Mouse (Mus musculus): ENCODE results near the gene Atad3a. TPM values are rescaled to one million over a fixed set of nuclear protein-coding genes. Genes with fewer than 3 reads are reported as not detected.
"Not testable (repeated sequence)": the region's sequence is repeated elsewhere in the genome, so short reads cannot be mapped to it uniquely, and the experiment has no call there.

Gene Atad3a
- polyA plus RNA-seq, 1 experiment from 2014 or later: 77.4 TPM

GRCm38 (mm10) chr4:155746575-155747490 is 14.1 kb downstream of the Atad3a start:
- Histone ChIP-seq H3K4me3 (replicated peaks; ENCODE audit: low read depth, low read length) (no peak overlapping the region), H3K9me3 (ENCODE audit: control insufficient read depth, low read length) (no peaks in the 10 kb centered on the region), H3K36me3 (ENCODE audit: control insufficient read depth, insufficient read depth, low read length) (peaks cover 97% of the 10 kb centered on the region), H3K4me1 (ENCODE audit: control insufficient read depth, insufficient read depth, low read length) (no peaks in the 10 kb centered on the region), H3K27ac (replicated peaks; ENCODE audit: low read depth, low read length) (no peak overlapping the region), H3K9ac (replicated peaks; ENCODE audit: low read length) (no peak overlapping the region), H3K27me3 (ENCODE audit: control insufficient read depth, insufficient read depth, low read length) (no peaks in the 10 kb centered on the region), H3K4me2 (ENCODE audit: low read length) (no peak overlapping the region)
- no peak for ATAC-seq (ENCODE audit: low FRiP score, low TSS enrichment)
- DNase-seq: no peak
- WGBS: 87% methylated on average over 17 of the region's 17 CpGs

GRCm38 (mm10) chr4:155746036-155746548 is 14.8 kb downstream of the Atad3a start:
- Histone ChIP-seq H3K4me3 (replicated peaks; ENCODE audit: low read depth, low read length) (no peak overlapping the region), H3K36me3 (ENCODE audit: control insufficient read depth, insufficient read depth, low read length) (peaks cover 97% of the 10 kb centered on the region), H3K4me1 (ENCODE audit: control insufficient read depth, insufficient read depth, low read length) (no peaks in the 10 kb centered on the region), H3K9ac (replicated peaks; ENCODE audit: low read length) (no peak overlapping the region), H3K9me3 (ENCODE audit: control insufficient read depth, low read length) (no peaks in the 10 kb centered on the region), H3K4me2 (ENCODE audit: low read length) (no peak overlapping the region), H3K27ac (replicated peaks; ENCODE audit: low read depth, low read length) (no peak overlapping the region), H3K27me3 (ENCODE audit: control insufficient read depth, insufficient read depth, low read length) (no peaks in the 10 kb centered on the region)
- no peak for DNase-seq
- 89% methylated on average over 8 of the region's 8 CpGs for WGBS
- ATAC-seq (ENCODE audit: low FRiP score, low TSS enrichment): no peak

- Histone ChIP-seq H3K36me3 (ENCODE audit: control insufficient read depth, insufficient read depth, low read length) (peaks cover 97% of the 10 kb centered on the region), H3K9ac (replicated peaks; ENCODE audit: low read length) (no peak overlapping the region), H3K27ac (replicated peaks; ENCODE audit: low read depth, low read length) (no peak overlapping the region), H3K4me2 (ENCODE audit: low read length) (no peak overlapping the region), H3K4me3 (replicated peaks; ENCODE audit: low read depth, low read length) (no peak overlapping the region), H3K9me3 (ENCODE audit: control insufficient read depth, low read length) (no peaks in the 10 kb centered on the region), H3K27me3 (ENCODE audit: control insufficient read depth, insufficient read depth, low read length) (no peaks in the 10 kb centered on the region), H3K4me1 (ENCODE audit: control insufficient read depth, insufficient read depth, low read length) (no peaks in the 10 kb centered on the region)
- DNase-seq (no peak), ATAC-seq (ENCODE audit: low FRiP score, low TSS enrichment) (no peak)
- 94% methylated on average over 5 of the region's 5 CpGs for WGBS
These were observed 15.8 kb downstream of the Atad3a start for GRCm38 (mm10) chr4:155745136-155745535.

GRCm38 (mm10) chr4:155744474-155744873 is 16.4 kb downstream of the Atad3a start:
- Histone ChIP-seq H3K4me1 (ENCODE audit: control insufficient read depth, insufficient read depth, low read length) (no peaks in the 10 kb centered on the region), H3K9ac (replicated peaks; ENCODE audit: low read length) (no peak overlapping the region), H3K36me3 (ENCODE audit: control insufficient read depth, insufficient read depth, low read length) (peaks cover 97% of the 10 kb centered on the region), H3K27me3 (ENCODE audit: control insufficient read depth, insufficient read depth, low read length) (no peaks in the 10 kb centered on the region), H3K4me3 (replicated peaks; ENCODE audit: low read depth, low read length) (no peak overlapping the region), H3K9me3 (ENCODE audit: control insufficient read depth, low read length) (no peaks in the 10 kb centered on the region), H3K4me2 (ENCODE audit: low read length) (no peak overlapping the region), H3K27ac (replicated peaks; ENCODE audit: low read depth, low read length) (no peak overlapping the region)
- no peak for DNase-seq
- ATAC-seq (ENCODE audit: low FRiP score, low TSS enrichment): no peak
- WGBS: 86% methylated on average over 8 of the region's 8 CpGs

GRCm38 (mm10) chr4:155742684-155743083 is 18.2 kb downstream of the Atad3a start:
- Histone ChIP-seq H3K4me1 (ENCODE audit: control insufficient read depth, insufficient read depth, low read length) (no peaks in the 10 kb centered on the region), H3K9me3 (ENCODE audit: control insufficient read depth, low read length) (no peaks in the 10 kb centered on the region), H3K27ac (replicated peaks; ENCODE audit: low read depth, low read length) (no peak overlapping the region), H3K4me2 (ENCODE audit: low read length) (no peak overlapping the region), H3K36me3 (ENCODE audit: control insufficient read depth, insufficient read depth, low read length) (peaks cover 93% of the 10 kb centered on the region), H3K27me3 (ENCODE audit: control insufficient read depth, insufficient read depth, low read length) (no peaks in the 10 kb centered on the region), H3K9ac (replicated peaks; ENCODE audit: low read length) (no peak overlapping the region), H3K4me3 (replicated peaks; ENCODE audit: low read depth, low read length) (no peak overlapping the region)
- no peak for DNase-seq
- no peak for ATAC-seq (ENCODE audit: low FRiP score, low TSS enrichment)
- 95% methylated on average over 5 of the region's 5 CpGs for WGBS

GRCm38 (mm10) chr4:155740681-155741080 is 20.2 kb downstream of the Atad3a start:
- not testable (repeated sequence) for H3K4me2 ChIP-seq (ENCODE audit: low read length); H3K9ac ChIP-seq (replicated peaks; ENCODE audit: low read length); H3K4me3 ChIP-seq (replicated peaks; ENCODE audit: low read depth, low read length); H3K27ac ChIP-seq (replicated peaks; ENCODE audit: low read depth, low read length); H3K27me3 ChIP-seq (ENCODE audit: control insufficient read depth, insufficient read depth, low read length); DNase-seq; ATAC-seq (ENCODE audit: low FRiP score, low TSS enrichment); H3K9me3 ChIP-seq (ENCODE audit: control insufficient read depth, low read length)
- peaks cover 86% of the 10 kb centered on the region for H3K36me3 ChIP-seq (ENCODE audit: control insufficient read depth, insufficient read depth, low read length)
- H3K4me1 ChIP-seq (ENCODE audit: control insufficient read depth, insufficient read depth, low read length): peaks cover 10% of the 10 kb centered on the region
- WGBS: 95% methylated on average over 10 of the region's 10 CpGs

- DNase-seq (no peak), ATAC-seq (ENCODE audit: low FRiP score, low TSS enrichment) (no peak)
- H3K9ac ChIP-seq (replicated peaks; ENCODE audit: low read length): no peak overlapping the region
- H3K27ac ChIP-seq (replicated peaks; ENCODE audit: low read depth, low read length): no peak overlapping the region
- no peak overlapping the region for H3K4me3 ChIP-seq (replicated peaks; ENCODE audit: low read depth, low read length)
- WGBS: 86% methylated on average over 37 of the region's 37 CpGs
- H3K4me2 ChIP-seq (ENCODE audit: low read length): no peak overlapping the region
- peaks cover 80% of the 10 kb centered on the region for H3K36me3 ChIP-seq (ENCODE audit: control insufficient read depth, insufficient read depth, low read length)
- peaks cover 12% of the 10 kb centered on the region for H3K4me1 ChIP-seq (ENCODE audit: control insufficient read depth, insufficient read depth, low read length)
- H3K27me3 ChIP-seq (ENCODE audit: control insufficient read depth, insufficient read depth, low read length): no peaks in the 10 kb centered on the region
- H3K9me3 ChIP-seq (ENCODE audit: control insufficient read depth, low read length): no peaks in the 10 kb centered on the region
These were observed 20.9 kb downstream of the Atad3a start for GRCm38 (mm10) chr4:155739741-155740636.

GRCm38 (mm10) chr4:155739152-155739551 is 21.7 kb downstream of the Atad3a start:
- Histone ChIP-seq H3K36me3 (ENCODE audit: control insufficient read depth, insufficient read depth, low read length) (peaks cover 71% of the 10 kb centered on the region), H3K4me3 (replicated peaks; ENCODE audit: low read depth, low read length) (no peak overlapping the region), H3K27ac (replicated peaks; ENCODE audit: low read depth, low read length) (no peak overlapping the region), H3K9me3 (ENCODE audit: control insufficient read depth, low read length) (no peaks in the 10 kb centered on the region), H3K27me3 (ENCODE audit: control insufficient read depth, insufficient read depth, low read length) (no peaks in the 10 kb centered on the region), H3K9ac (replicated peaks; ENCODE audit: low read length) (no peak overlapping the region), H3K4me1 (ENCODE audit: control insufficient read depth, insufficient read depth, low read length) (peaks cover 12% of the 10 kb centered on the region), H3K4me2 (ENCODE audit: low read length) (no peak overlapping the region)
- DNase-seq (no peak), ATAC-seq (ENCODE audit: low FRiP score, low TSS enrichment) (no peak)
- WGBS: 77% methylated on average over 6 of the region's 6 CpGs
